Mouse (Mus musculus) urinary bladder, postnatal 4 days (tissue): ENCODE measurements around the gene Ggt1.
"Not testable (repeated sequence)": the region's sequence is repeated elsewhere in the genome, so short reads cannot be mapped to it uniquely, and the experiment has no call there.

Source experiments
- DNase-seq, 2 experiments: peaks; one replicate each; pipeline ENCODE4 v3.0.0; 2021 to 2022; ENCODE audit warnings: low spot score in 2 of 2

Ggt1 gene

GRCm38 (mm10) chr10:75549886-75550285 is 11.5 kb upstream of the Ggt1 start:
- no peak for DNase-seq

DNA sequence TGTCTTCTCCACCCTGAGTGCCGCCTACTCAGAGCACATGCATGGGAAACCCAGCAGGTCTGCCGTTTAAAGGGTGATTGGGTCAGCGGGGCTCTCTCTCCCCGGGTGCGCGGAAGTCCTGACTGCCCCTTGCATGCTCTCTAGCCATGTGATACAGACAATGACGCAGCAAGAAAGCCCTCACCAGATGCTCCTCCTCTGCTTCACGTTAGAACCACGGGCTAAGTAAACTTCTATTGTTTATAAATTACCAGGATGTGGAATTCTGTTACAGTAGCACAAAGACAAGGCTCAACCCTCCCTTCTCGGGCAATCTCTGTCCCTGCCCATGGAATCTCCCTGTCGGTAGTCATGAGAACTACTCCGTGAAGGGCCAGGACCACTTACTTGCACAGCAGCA is 10.2 kb upstream of the Ggt1 start:
- no peak for DNase-seq

DNA sequence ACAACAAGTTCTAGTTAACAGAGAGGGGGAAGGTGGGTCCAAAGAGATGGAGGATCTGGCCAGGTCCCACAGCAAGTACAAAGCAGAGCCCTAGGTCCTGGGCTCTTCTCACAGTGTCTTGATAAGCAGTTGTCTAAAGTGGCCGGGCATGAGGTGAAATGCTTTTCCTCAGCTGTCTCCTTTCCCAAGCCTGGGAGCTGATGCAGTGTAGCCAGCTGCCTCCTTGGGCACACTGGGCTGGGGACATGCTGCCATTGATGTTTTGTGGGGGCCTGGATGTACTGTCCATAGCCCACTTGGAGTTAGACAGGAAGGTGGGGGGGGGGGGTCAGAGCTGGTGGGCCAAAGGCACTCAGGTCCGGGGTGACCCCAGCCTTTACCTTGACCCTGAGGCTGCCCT is 9.3 kb upstream of the Ggt1 start:
- no peak for DNase-seq

GRCm38 (mm10) chr10:75552701-75553450 is 8.5 kb upstream of the Ggt1 start:
- no peak for DNase-seq

DNA sequence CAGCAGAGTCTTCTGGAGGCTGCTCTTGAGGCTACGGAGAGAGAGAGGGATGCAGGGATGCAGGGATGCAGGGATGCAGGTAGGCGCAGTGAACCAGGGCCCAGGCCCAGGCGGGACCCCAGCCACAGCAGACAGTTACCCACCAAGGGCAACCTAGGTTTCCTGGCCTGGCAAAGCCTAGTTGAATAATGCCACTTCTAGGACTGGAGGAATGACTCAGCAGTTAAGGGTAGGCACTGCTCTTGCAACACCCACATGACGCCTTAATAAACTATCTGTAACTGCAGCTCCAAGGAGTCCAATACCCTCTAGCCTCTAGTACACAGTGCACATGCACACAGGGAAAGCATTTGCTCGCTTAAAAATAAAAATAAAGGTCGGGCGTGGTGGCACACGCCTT is 7.3 kb upstream of the Ggt1 start:
- DNase-seq, result no peak

- DNase-seq, result no peak
Measured at GRCm38 (mm10) chr10:75555557-75555956, 5.8 kb upstream of the Ggt1 start.

DNA sequence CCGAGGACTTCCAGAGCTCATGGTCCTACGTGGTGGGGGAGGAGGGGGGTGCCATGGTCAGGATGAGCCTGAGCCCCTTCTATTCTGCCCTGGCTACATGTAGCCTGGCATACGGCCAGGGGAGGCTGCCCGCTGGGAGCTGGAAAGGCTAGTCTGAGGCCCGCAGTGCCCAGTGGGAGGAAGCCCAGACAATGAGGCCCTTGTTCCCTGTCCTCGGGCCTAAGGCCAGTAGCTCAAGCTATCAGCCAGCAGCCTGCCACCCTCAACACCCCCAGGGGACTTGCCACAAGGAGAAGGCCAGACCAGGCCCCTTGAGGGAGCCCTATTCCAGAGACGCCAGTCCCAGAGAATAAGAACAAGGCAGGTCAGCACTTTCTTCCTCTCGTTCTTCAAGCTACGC is 5.4 kb upstream of the Ggt1 start:
- peak; percentile 48 to 59 for DNase-seq

GRCm38 (mm10) chr10:75558515-75558914 is 2.9 kb upstream of the Ggt1 start:
- DNase-seq, result peak in 1 of 2 experiments; percentile 56

DNA sequence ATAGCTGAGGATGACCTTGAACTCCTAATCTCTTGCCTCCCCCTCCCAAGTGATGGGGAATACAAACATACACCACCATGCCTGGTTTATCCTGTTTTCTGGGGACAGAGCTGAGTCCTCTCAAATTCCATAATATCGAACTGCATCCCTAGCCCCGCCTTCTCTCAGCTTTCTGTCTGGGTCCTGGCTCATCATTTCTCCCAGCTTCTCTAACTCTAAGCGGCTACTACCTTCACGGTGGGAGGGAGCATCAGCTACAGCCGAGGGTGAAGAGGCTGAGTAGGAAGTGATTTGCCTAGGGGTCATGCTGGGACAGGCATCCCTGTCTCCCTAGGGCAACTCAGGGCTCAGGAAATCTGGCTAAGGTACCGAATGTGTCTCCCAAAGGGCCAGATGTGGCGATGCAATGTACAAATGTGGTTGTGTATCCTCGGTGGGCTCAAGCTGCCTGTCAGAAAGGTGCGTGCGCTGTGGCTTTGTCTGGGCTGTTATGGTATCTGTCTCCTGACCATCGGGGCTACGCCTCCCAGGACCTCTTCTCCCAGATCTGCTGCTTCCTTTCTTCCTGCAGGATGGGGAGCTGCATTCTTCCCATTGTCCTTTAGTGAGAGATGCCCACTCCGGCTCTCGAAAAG is 2.2 kb upstream of the Ggt1 start:
- DNase-seq, result no peak

DNA sequence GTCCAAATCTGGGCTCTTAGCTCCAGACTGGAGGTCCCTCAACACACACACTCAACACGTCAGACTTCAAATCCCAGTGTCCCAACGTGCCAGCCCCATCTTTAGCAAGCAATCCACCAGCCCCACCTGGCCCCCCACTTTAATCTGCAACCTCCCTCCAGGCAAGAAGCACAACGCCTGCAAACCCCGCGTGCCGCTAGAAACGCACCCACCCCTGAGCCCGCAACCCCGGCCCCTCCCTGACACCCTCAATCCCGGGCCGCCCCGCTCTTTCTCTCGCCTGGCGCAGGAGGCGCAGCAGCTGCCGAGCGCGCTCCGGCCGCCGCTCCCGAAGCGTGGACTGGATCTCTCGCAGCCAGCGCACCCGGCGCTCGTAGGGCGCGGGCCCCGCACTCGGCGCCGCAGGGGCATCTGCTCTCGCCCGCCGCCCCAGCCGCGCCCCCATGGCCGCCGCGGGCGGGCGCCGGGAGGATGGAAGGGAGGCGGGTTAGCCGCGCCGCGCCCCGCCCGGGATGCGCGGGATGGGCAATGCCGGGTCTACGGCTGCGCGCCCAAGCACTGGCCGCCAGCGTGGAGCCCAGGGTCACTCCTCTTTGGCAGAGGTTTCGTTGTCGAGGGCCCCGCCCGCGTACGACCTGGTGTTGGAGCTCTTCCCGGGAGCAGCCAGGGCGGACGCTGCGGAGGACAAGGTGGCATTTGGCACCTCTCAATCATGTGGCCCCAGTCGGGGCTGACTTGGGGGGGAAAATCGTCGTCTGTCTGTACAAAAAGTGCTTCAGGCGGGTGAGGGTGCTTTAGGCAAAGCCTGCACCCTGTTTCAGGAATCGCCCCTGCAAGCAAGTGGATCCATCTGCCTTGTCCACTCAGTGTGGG is 1.5 kb upstream of the Ggt1 start, which contains the start of gene Lrrc75b:
Lrrc75b (minus strand) TSS at position 655 of the 873 bp plus-strand sequence.
- DNase-seq, result peak; percentile 52 to 62

- no peak for DNase-seq
Measured at GRCm38 (mm10) chr10:75560549-75560899, 880 bp upstream of the Ggt1 start.

DNA sequence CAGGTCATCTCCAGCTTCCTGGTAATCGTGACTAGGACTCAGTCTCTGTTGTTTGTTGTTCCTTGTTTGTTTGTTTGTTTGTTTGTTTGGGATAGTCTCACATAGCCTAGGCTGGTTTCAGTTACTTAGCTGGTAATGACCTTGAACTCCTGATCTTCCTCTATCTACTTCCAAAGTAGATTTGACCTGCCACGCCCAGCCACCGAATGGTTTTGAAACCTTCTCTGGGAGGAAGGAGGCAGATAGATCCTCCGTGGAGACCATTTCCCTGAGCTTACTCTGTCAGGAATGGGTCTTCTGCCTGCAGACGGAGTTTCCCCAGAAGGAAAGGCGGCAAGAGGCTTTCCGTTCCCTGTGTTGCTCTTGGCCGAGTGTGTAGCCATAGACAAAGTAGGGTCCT is 1.2 kb downstream of the Ggt1 start:
- no peak for DNase-seq

GRCm38 (mm10) chr10:75564687-75565265 is 3.4 kb downstream of the Ggt1 start:
- DNase-seq, result no peak

GRCm38 (mm10) chr10:75565436-75565835 is 4.0 kb downstream of the Ggt1 start:
- DNase-seq, result peak in 1 of 2 experiments; percentile 53

- peak in 1 of 2 experiments; percentile 40 for DNase-seq
Measured at GRCm38 (mm10) chr10:75565906-75566305, 4.5 kb downstream of the Ggt1 start.

GRCm38 (mm10) chr10:75566321-75566720 is 4.9 kb downstream of the Ggt1 start:
- DNase-seq, result peak in 1 of 2 experiments; percentile 43

GRCm38 (mm10) chr10:75566765-75567164 is 5.4 kb downstream of the Ggt1 start:
- not testable (repeated sequence) for DNase-seq

GRCm38 (mm10) chr10:75568029-75568428 is 6.6 kb downstream of the Ggt1 start:
- DNase-seq, result no peak

GRCm38 (mm10) chr10:75568441-75568840 is 7.0 kb downstream of the Ggt1 start:
- no peak for DNase-seq

DNA sequence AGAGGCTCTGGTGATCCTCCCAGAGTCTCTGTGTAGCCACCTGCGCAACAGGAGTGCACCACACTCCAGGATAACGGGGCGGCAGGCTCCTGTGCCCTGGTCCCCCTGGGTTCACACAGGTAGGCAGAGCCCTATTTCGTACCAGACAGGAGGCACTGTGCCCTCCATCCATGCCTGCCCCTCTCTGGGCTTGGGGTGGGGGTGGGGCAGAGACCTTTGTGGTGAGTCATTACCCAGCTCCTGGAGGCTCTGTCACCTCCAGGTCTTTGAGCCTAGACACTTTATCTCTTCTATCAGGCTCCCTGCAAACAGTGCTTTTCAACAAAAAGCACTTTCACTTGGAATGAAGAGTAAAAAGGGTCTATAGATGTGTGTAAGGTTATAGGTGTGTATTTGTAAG is 7.4 kb downstream of the Ggt1 start:
- no peak for DNase-seq

DNA sequence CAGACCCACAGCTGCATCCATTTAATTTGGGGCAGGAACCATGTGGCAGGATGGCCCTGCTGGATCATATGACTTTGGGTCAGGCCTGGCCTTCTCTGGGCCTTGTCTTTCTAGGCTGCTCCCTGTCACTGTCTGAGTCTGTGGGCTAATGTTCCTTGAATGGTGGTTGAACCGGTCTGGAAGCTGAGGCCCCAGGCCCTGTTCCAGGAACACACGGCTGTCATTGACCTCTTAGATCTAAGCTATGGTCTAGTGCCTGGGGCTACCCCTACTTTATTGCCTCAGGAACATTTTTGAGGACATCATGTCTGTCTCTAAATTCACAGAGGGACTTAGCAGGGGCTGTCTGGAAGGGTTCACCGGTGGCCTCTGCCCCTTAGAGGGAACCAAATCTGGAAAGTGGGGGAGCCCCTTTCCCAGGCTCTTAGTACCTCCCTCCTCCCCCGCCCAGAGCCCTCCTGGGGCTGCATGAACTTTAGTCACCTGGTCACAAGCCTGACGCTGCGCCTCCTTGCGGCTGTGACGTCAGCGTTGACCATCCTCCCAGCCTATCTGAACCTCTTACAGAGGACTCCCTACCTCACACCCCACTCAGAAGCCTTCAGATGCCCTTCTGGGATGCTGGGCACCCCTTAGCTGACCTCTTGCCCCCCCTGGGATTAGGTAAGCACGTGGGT is 9.7 kb downstream of the Ggt1 start:
- DNase-seq, result no peak
